Mouse (Mus musculus) forebrain, postnatal 0 days (tissue): ENCODE data around the gene Pgam5. TPM values are rescaled to one million over a fixed set of nuclear protein-coding genes. Genes with fewer than 3 reads are reported as not detected.

Experiments used
- ATAC-seq: fragments of 200-750 bp; cut with Nextera tagmentation; 2 replicates; pipeline ENCODE4 v1.8.0; 2017; ENCODE audit warnings: mild to moderate bottlenecking, moderate library complexity
- DNase-seq: peaks from one replicate; pipeline ENCODE4 v3.0.0-alpha.2; 2015
- H3K27ac ChIP-seq: fragments of 300-500 bp; sonication (generic); 2 replicates; pipeline ENCODE4 v1.5.1; 2014; ENCODE audit warnings: low read depth, mild to moderate bottlenecking, antibody characterized with exemption, low read length, moderate library complexity, mixed read lengths
- H3K27me3 ChIP-seq: fragments of 300-500 bp; sonication (generic); 2 replicates; pipeline ENCODE4 v1.6.1; 2014; ENCODE audit warnings: mild to moderate bottlenecking, low read length, mixed read lengths; ENCODE audit not compliant: insufficient read depth
- H3K36me3 ChIP-seq: fragments of 300-500 bp; sonication (generic); 2 replicates; pipeline ENCODE4 v1.6.1; 2014; ENCODE audit warnings: mild to moderate bottlenecking, moderate library complexity; ENCODE audit not compliant: insufficient read depth
- H3K4me1 ChIP-seq: fragments of 300-500 bp; sonication (generic); 2 replicates; pipeline ENCODE4 v1.6.1; 2014; ENCODE audit warnings: antibody characterized with exemption; ENCODE audit not compliant: insufficient read depth
- H3K4me2 ChIP-seq: fragments of 300-500 bp; sonication (generic); 2 replicates; pipeline ENCODE4 v1.6.1; 2014; ENCODE audit warnings: low read depth, mild to moderate bottlenecking, moderate library complexity
- H3K4me3 ChIP-seq: fragments of 300-500 bp; sonication (generic); 2 replicates; pipeline ENCODE4 v1.5.1; 2014; ENCODE audit warnings: low read depth, low read length, mixed read lengths
- H3K9ac ChIP-seq: fragments of 300-500 bp; sonication (generic); 2 replicates; pipeline ENCODE4 v1.6.1; 2014; ENCODE audit warnings: mild to moderate bottlenecking
- H3K9me3 ChIP-seq: fragments of 300-500 bp; sonication (generic); 2 replicates; pipeline ENCODE4 v1.6.1; 2016; ENCODE audit warnings: low read length
- CTCF ChIP-seq: sonication (generic); IDR thresholded peaks from 2 replicates; pipeline ENCODE4 v1.5.1; 2016; ENCODE audit warnings: antibody characterized with exemption, control low read depth, low read depth
- WGBS: fragments of 180-500 bp; shearing (Covaris S2); extraction: QIAGEN DNeasy Blood & Tissue Kit; methylation state at CpG from one replicate; pipeline ENCODE4 v1.1.7; 2014; 5-methylcytosine and 5-hydroxymethylcytosine counted together
- polyA plus RNA-seq: library from polyadenylated mRNA; unstranded; fragments of >200 nt; fragmentation: Nextera tagmentation; extraction: Ambion mirVana; gene quantifications from 2 replicates; pipeline ENCODE4 v1.2.1, GENCODE M21; 2015
- total RNA-seq: library from RNA; depleted of rRNA; stranded (reverse); fragments of >200 nt; gene quantifications from 2 replicates; pipeline ENCODE4 v1.2.3, GENCODE M21; 2014

Gene Pgam5
- total and polyA plus RNA-seq, 2 experiments from 2014 or later, result 117 to 169 TPM

DNA sequence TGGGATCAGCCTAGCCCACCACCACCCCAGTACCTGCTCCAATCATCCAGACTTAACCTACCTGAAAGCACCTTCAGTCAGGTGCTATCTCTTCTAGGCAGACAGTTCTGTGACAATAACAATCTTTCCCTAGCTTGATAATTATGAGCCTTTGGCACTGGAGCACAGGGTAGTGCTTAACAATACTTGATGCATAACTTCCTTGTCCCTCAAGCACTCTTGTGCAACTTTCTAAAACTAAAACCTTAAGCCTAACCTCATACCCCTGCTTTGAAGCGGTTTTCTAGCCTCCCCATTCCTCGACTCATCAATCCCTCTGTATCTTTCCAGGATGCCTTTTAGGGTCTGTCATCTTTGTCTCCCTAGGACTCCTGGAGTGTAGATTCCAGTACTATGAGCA, 5.1 kb upstream of the Pgam5 start:
- no peak for TF ChIP-seq CTCF
- WGBS, result 69% methylated on average over 2 of the region's 2 CpGs
- no peaks in the 10 kb centered on the region for H3K27me3 ChIP-seq
- H3K27ac ChIP-seq, result no peak overlapping the region
- H3K4me2 ChIP-seq, result no peak overlapping the region
- H3K4me1 ChIP-seq, result no peaks in the 10 kb centered on the region
- ATAC-seq (no peak), DNase-seq (no peak)
- no peaks in the 10 kb centered on the region for H3K36me3 ChIP-seq
- no peak overlapping the region for H3K4me3 ChIP-seq
- H3K9ac ChIP-seq, result no peak overlapping the region
- no peaks in the 10 kb centered on the region for H3K9me3 ChIP-seq

- Histone ChIP-seq H3K4me1 (no peaks in the 10 kb centered on the region), H3K9ac (no peak overlapping the region), H3K27ac (no peak overlapping the region), H3K9me3 (no peaks in the 10 kb centered on the region), H3K4me2 (no peak overlapping the region), H3K36me3 (no peaks in the 10 kb centered on the region), H3K4me3 (no peak overlapping the region), H3K27me3 (no peaks in the 10 kb centered on the region)
- TF ChIP-seq CTCF, result no peak
- ATAC-seq (no peak), DNase-seq (no peak)
- 80% methylated on average over 4 of the region's 4 CpGs for WGBS
Observed at GRCm38 (mm10) chr5:110274147-110274546, 4.4 kb upstream of the Pgam5 start.

DNA sequence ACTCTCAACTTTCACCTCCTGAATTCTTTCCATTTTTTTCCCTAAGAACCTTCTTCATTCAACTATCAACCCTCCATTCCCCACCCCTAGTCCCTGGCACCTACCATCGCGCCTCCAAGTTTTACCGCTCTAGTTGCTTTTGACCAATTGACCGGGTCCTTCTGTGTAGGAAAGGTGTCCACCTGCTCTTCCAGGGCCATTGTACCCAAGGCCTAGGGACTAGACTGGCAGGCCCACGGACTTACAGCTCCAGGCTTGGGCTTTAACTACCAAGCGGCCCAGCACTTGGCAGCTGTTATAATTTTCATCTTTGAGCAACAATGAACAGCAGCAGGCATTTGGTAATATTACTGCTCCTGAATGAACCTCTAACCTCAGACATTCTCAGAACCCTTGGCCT, 529 bp upstream of the Pgam5 start:
- ATAC-seq, result no peak
- Histone ChIP-seq H3K27me3 (no peaks in the 10 kb centered on the region), H3K4me3 (no peak overlapping the region), H3K9ac (no peak overlapping the region), H3K4me1 (peaks cover 6% of the 10 kb centered on the region), H3K27ac (no peak overlapping the region), H3K36me3 (peaks cover 20% of the 10 kb centered on the region), H3K9me3 (no peaks in the 10 kb centered on the region), H3K4me2 (no peak overlapping the region)
- WGBS, result 92% methylated on average over 6 of the region's 6 CpGs
- no peak for TF ChIP-seq CTCF
- DNase-seq, result no peak

- Histone ChIP-seq H3K9me3 (no peaks in the 10 kb centered on the region), H3K4me1 (peaks cover 6% of the 10 kb centered on the region), H3K27ac (no peak overlapping the region), H3K9ac (no peak overlapping the region), H3K4me2 (no peak overlapping the region), H3K27me3 (no peaks in the 10 kb centered on the region), H3K36me3 (peaks cover 33% of the 10 kb centered on the region), H3K4me3 (no peak overlapping the region)
- ATAC-seq (no peak), DNase-seq (no peak)
- TF ChIP-seq CTCF, result no peak
- 96% methylated on average over 4 of the region's 4 CpGs for WGBS
Observed at GRCm38 (mm10) chr5:110266941-110267340, 2.8 kb downstream of the Pgam5 start.

DNA sequence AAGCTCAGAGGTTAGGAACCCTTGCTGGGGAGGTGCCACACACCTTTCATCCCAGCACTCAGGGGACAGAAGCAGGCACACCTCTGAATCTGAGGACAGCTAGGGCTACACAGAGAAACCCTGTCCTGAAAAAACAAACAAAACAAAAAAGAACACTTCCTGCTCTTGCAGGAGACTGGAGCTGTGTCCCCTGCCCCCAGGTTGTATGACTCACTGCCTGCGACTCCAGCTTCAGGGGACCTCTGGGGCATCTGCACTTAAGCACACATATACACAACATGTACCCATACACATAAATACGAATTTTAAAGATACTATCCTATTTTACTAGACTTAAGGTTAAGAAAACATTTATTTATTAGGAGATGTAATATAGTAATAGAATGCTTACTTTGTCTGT, 25.6 kb downstream of the Pgam5 start:
- Histone ChIP-seq H3K4me2 (no peak overlapping the region), H3K27ac (no peak overlapping the region), H3K27me3 (no peaks in the 10 kb centered on the region), H3K4me1 (no peaks in the 10 kb centered on the region), H3K9me3 (no peaks in the 10 kb centered on the region), H3K4me3 (no peak overlapping the region), H3K36me3 (peaks cover 82% of the 10 kb centered on the region), H3K9ac (no peak overlapping the region)
- DNase-seq (no peak), ATAC-seq (no peak)
- 90% methylated on average over 2 of the region's 2 CpGs for WGBS
- TF ChIP-seq CTCF, result no peak

GRCm38 (mm10) chr5:110232346-110232745, 37.4 kb downstream of the Pgam5 start:
- Histone ChIP-seq H3K4me2 (peak overlapping the region; percentile 69; the same call in 1 of the 2 replicates), H3K9me3 (no peaks in the 10 kb centered on the region), H3K4me1 (peaks cover 8% of the 10 kb centered on the region; the same call in 1 of the 2 replicates), H3K36me3 (peaks cover 25% of the 10 kb centered on the region), H3K4me3 (no peak overlapping the region), H3K27ac (no peak overlapping the region), H3K9ac (no peak overlapping the region), H3K27me3 (no peaks in the 10 kb centered on the region)
- no peak for ATAC-seq
- WGBS, result 87% methylated on average over 6 of the region's 6 CpGs
- no peak for DNase-seq
- TF ChIP-seq CTCF, result no peak

DNA sequence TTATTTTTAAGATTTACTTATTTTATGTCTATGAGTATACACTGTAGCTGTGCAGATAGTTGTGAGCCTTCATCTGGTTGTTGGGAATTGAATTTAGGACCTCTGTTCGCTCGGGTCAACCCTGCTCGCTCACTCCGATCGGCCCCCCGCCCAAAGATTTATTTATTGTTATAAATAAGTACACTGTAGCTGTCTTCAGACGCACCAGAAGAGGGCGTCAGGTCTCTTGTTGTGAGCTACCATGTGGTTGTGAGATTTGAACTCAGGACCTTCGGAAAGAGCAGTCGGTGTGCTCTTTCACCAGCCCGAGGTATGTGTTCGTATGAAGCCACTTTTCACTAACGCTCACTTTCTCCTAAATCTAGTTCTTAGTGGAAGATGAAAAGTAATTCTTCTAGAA, 38.1 kb downstream of the Pgam5 start:
- Histone ChIP-seq H3K9ac (peak overlapping the region; percentile 96), H3K27me3 (no peaks in the 10 kb centered on the region), H3K27ac (no peak overlapping the region), H3K4me1 (peaks cover 8% of the 10 kb centered on the region; the same call in 1 of the 2 replicates), H3K4me3 (peak overlapping the region; percentile 91), H3K4me2 (peak overlapping the region; percentile 69), H3K36me3 (peaks cover 18% of the 10 kb centered on the region), H3K9me3 (no peaks in the 10 kb centered on the region)
- DNase-seq (no peak), ATAC-seq (no peak)
- TF ChIP-seq CTCF, result 0 out of 2 replicates have a peak, but pooled peaks have one; percentile 20
- 40% methylated on average over 13 of the region's 13 CpGs for WGBS
